Mouse (Mus musculus) lung, postnatal 4 days (tissue): ENCODE measurements around the gene Kiss1.
A peak's percentile ranks its signal among the peaks of the same experiment; 100 is the strongest.

Experiments
- DNase-seq, 2 experiments: peaks; one replicate each; pipeline ENCODE4 v3.0.0; 2021

Gene Kiss1

DNA sequence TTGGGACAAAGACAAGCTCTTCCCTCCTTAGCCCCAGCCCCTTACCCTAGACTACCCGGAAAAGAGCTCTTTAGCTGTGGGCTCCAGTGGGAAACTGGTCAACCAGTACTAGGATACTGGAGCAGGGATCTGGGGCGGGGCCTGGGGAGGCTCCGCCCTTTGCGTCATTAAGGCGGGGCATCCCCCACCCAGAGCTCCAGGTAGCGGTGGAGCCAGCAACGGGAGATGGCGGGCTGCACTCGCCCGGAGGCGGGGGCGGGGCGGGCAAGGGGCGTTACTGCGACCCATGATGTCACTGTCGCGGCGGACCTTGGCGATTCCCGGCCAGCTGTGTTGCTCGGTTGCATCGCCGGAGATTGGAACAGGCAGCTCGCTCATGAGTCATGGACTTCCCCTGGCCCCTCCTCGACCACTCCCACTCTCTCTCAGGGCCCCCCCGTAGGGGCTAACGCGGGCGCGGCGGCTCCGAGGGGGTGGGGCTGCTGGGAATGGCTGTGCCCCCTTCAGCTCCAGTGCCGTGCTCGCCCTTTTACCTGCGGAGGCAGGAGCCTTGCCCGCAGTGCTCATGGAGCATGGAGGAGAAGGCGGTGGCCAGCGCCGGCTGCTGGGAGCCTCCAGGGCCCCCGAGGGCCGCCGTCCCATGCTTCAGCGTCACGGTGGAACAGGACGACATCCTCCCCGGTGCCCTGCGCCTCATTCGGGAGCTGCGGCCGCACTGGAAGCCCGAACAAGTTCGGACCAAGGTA is 41.8 kb downstream of the Kiss1 start, which contains the start of gene Etnk2:
Gene Etnk2, plus strand, starts transcription at position 297 of the 746 bp plus-strand sequence.
- peak; percentile 87 to 89 for DNase-seq

DNA sequence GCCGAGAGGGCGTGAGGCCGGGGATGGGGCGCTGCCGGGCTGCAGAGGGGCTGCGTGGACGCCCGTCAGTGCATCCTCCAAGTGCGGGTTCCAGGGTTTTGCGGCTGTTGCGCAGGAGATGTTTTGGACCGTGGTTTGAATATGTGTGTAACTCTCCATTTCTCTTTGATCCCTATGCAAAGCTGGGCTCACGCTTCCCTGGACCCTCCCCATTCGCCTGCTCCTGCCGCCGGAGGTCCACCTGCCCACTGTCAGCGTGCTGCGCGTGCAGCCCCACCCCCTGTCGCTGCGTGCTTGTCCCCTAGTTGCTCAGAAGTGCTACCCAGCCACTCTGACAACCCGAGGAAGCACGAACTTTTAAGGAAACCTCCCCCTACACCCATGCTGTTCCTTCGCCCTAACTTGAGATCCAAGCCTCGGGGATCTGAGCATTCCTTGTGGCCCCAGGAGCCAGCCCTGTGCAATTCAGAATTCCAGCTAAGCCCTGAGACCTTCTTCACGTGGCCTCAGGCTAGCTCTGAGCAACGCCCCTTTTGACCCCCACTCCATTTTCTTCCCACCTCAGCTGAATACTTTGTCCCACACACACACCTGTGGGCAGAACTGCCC is 42.5 kb downstream of the Kiss1 start:
- DNase-seq, result no peak

DNA sequence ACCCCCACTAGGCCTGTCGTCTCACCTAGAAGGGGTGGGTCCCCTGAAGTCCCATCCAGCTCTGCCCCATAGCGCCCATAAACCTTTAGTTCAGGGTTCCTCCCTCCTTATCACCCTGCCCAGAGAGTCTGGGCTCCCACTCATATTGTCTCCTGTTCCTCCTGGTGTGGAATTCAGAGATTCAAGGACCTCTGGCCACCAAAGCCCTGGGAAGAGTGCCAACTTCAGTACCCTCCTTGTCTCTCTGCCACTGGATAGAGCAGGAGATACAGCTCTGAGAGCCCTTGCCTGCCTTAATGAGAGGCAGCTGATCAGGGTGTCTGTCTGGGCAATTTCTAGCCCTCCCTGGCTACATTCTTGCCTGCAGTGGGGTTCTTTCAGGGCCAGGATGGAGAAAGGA is 43.2 kb downstream of the Kiss1 start:
- DNase-seq, result no peak

DNA sequence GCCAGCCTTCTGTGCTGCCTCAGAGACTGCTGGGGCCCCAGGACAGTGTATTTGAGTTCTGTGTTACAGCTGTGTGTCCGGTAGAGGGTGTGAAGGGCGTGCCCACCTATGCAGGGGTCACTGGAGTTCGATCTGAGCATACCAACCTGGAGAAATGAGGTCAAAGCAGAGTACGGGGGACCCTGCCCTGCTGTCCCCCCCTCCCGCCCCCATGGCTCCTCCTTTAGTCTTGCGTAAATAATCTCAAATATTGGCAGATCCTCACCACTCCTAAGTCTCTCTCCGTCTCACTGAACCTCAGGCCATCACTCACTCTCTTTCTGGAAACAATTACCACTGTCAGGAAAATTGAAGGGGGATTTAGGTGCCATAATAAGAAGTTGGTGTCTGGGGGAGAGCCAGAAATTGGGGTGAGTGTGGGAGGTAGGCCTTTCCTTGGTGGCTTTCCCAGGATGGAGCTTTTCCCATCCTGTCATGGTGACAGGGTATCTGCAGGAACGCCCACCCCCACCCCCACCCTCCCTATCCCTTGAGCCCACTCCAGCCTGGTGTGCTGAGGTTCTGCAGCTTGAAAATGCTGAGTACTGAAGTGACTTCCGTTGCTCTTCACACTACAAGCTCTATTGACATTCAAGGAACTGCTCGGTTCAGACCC is 45.4 kb downstream of the Kiss1 start:
- no peak for DNase-seq

DNA sequence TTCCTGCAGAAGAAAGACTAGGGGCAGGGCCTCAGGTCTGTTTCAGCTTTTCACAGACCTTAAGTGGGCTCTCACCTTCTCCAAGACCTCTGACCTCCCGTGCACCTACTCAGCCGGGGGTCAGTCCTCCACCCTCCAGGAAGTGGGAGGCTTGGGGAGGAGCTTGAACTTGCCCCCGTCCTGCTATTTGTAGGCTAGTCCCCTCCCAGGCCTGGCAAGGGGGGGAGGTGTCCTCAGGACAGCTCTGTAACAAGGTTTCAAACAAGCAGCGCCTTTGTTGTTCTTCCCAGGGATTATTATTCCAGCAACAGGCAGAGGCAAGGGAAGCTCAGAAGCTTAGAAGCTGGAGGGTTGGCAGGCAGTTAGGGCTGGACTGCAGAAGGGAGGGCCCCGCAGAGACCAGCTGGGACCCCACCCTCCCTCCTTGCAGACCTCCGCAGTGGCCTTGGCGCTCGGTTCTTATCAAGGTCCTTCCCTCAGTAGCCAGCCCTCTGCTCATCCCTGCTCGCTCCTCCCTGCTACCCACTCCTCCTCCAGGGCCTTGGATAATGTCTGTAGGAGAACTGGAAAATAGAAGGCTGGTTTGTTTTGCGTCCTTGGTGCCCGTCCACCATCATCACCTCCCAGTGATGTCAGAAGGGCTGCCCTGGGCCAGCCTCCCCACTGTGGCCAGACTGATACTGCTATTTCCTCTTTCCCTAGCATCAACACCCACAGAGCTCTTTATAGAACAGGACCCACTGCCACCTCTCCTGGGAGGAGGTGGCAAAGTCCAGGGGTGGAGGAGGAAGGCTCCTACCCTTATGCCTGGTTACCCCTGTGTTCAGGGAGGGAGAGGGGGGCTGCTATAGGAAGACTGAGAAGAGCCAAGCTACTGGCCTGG is 46.2 kb downstream of the Kiss1 start:
- no peak for DNase-seq

DNA sequence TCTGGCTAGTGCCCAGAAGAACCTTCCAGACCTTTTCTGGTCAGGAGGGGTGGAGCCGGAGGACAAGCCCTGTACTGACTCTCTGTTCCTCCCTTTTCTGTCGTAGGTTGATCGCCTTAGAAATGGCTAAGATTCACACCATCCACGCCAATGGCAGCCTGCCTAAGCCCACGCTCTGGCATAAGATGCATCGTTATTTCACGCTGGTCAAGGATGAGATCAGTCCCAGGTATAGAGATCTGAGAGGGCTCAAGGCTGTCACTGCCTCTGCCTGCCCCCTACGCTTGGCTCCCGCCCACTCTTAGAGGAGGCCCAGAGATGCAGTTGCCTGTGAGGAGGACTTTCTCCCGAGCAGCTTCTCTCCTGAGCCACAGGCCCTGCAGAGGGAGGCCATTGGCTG is 47.0 kb downstream of the Kiss1 start:
- no peak for DNase-seq

DNA sequence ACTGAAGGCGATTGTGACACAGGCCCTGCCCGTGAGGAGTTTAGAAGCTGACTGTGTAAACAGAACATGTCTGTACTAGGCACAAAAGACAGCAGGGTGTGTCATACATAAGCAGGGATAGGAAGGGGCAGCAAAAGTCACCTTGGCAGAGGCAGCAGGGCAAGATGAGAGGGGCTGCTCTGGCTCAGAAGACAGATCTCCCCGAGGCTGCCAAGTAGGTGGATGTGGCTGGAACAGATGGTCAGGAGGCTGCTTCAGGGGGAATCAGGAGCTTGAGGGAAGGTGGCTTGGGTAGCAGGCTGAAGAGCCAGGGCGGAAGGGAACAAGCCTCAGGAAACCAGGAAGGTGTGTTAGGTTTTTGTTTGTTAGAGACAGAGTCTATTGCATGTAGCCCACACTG is 48.7 kb downstream of the Kiss1 start:
- no peak for DNase-seq

DNA sequence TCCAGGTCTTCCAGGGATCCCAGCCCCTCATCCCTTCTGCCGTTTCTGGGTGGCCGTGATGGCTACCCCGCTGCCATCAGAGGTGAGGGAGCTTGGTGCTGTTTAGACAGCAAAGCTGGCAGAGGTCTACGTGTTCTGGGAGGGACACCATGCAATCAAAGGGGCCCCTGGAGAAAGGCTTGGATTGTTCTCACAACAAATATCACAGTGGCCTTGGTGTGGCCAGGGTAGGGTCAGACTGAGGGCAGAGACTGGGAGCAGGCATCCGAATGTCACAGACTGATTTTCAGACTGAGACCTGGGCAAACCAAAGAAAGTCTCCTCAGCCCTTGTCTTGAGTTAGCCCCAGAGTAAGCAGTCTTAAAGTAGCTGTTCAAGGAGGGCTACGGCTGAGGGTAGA is 49.8 kb downstream of the Kiss1 start:
- no peak for DNase-seq

DNA sequence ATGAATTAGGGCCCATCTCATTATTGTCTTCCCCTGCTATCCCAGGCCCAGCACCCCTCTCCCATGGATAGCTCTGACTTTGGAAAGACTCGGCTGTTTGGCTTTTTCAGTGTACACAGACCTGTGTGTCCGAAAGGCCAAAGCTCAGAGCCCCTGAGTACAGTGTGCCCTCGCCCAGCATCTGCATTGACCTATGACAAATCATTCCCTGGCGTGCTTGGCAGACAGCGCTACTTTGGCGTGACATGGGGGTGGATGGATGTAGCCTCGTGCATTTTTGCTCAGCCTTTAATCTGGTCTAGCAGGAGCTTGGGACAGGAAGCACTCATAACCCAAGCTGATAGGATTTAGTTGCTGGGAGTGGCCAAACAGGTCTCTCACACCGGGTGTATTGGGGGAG is 50.4 kb downstream of the Kiss1 start:
- no peak for DNase-seq

DNA sequence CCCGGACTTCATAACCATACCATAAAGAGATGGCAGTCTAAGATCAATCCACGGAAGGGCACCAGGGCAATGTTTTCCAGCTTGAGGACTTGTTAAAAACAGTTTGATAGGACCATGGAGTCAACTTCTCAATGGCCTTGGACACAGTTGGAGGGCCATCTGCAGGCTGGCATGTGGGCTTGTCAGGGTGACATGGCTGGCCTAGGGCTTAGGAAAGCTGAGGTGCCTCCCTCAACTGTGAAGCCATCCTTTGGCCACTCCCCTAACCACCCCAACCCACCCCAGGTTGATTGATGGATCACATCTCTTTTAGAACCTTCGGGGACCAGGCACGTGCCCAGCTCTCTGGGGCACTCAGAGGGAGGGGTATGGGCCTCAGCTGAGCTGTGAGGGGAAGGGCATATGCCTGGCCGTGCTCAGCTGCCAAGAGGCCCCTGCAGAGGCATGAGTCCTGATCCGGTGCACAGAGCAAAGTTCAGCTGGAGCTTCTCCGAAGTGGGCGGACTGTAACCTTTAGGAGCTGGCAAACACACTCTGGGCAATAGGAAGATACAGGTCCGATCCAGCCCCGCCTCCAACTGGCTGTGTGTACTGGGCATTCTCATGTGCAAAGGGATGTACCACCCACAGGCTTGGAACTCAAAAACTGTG is 54.1 kb downstream of the Kiss1 start:
- DNase-seq, result no peak

DNA sequence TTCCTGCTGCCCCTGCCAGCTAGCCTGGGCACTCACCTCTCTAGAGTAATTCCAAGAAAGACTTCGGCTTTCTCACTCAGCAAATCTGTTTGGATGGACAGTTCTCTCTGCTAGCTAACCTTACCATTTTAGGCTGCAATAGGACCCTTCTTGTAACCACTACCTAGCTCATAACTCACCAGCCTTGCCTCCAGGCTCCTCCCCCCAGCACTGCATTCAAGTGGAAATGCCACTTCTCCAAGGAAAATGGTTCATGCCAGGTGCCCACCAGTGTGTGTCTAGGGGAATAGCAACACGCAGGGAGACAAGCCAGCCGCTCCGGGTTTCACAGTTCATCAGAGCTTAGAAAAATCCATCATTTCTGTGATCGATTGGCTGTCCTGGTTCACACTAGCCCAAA is 55.9 kb downstream of the Kiss1 start:
- DNase-seq, result no peak
